Mouse (Mus musculus): ENCODE results near the gene Strbp. TPM values are rescaled to one million over a fixed set of nuclear protein-coding genes. Genes with fewer than 3 reads are reported as not detected.

Strbp gene
- polyA plus RNA-seq, 1 experiment: 1.8 TPM

DNA sequence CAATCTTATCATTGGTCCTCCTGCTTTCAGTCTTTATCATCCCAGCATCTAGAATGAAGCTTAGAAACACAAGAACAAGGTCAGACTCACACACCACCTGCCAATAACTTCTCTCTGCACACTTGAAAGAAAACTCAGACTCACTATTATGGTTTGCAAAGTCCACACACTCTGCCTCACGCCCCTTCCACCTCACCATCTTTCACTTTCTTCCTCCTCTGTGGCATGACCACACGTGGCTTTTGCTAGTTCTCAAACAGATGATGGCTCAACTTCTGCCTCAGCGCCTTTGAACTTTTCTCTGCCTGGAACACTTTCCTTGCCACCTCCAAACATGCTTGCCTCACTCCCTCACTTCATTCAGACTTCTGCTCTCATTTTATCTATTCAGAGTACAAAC is 11.7 kb upstream of the Strbp start:
- Histone ChIP-seq H3K79me3 (ENCODE audit: low read depth) (no peaks in the 10 kb centered on the region), H3ac (ENCODE audit: control insufficient read depth, insufficient read length, low read depth) (no peak overlapping the region), H3K79me2 (ENCODE audit: control insufficient read depth, insufficient read depth) (no peaks in the 10 kb centered on the region), H3K4me3 (ENCODE audit: insufficient read depth, poor library complexity, severe bottlenecking) (no peak overlapping the region), H3K36me3 (ENCODE audit: control insufficient read depth, insufficient read depth) (no peaks in the 10 kb centered on the region), H3K27me3 (ENCODE audit: control insufficient read depth, insufficient read depth, insufficient read length) (peaks cover 11% of the 10 kb centered on the region)
- no peak for TF ChIP-seq MYOD1 (IDR thresholded peaks at IDR 0.05; ENCODE audit: control insufficient read depth, insufficient read length, low read depth)
- TF ChIP-seq FOSL1 (IDR thresholded peaks at IDR 0.05; ENCODE audit: insufficient read depth, low read length, poor library complexity, severe bottlenecking): no peak
- no peak for TF ChIP-seq MYOG (IDR thresholded peaks at IDR 0.05; ENCODE audit: control insufficient read depth, extremely low read depth, insufficient read length)
- no peak for TF ChIP-seq CTCF (IDR thresholded peaks at IDR 0.05; ENCODE audit: control insufficient read depth, insufficient read depth, insufficient read length)
- TF ChIP-seq CEBPB (IDR thresholded peaks at IDR 0.05; ENCODE audit: low read depth): no peak
- TF ChIP-seq MAX (IDR thresholded peaks at IDR 0.05): no peak
- no peak for TF ChIP-seq USF1 (IDR thresholded peaks at IDR 0.05; ENCODE audit: low read depth)

DNA sequence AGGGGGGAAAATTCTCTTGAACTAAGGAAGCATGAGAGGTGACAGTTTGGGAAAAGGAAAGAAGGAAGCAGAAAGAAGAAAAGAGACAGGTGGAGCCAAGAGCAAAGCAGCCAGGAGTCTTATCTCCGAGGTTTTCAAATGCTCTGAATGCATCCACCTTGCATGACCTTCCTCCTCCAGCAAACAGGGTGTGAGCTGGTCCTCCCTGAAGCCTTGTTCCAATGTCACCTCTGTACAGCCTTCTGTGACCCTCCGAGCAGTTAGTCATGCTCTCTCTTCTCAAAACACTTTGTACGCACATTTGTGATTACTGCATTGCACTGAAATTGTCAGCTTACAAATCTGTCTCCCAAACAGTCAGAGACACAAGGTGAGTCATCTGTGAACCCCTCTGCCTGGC is 9.4 kb upstream of the Strbp start:
- no peak overlapping the region for H3ac ChIP-seq (ENCODE audit: control insufficient read depth, insufficient read length, low read depth)
- H3K79me2 ChIP-seq (ENCODE audit: control insufficient read depth, insufficient read depth): no peaks in the 10 kb centered on the region
- no peak overlapping the region for H3K4me3 ChIP-seq (ENCODE audit: insufficient read depth, poor library complexity, severe bottlenecking)
- TF ChIP-seq FOSL1 (IDR thresholded peaks at IDR 0.05; ENCODE audit: insufficient read depth, low read length, poor library complexity, severe bottlenecking) (no peak), CEBPB (IDR thresholded peaks at IDR 0.05; ENCODE audit: low read depth) (no peak), CTCF (IDR thresholded peaks at IDR 0.05; ENCODE audit: control insufficient read depth, insufficient read depth, insufficient read length) (no peak), MAX (IDR thresholded peaks at IDR 0.05) (no peak), MYOD1 (IDR thresholded peaks at IDR 0.05; ENCODE audit: control insufficient read depth, insufficient read length, low read depth) (no peak), MYOG (IDR thresholded peaks at IDR 0.05; ENCODE audit: control insufficient read depth, extremely low read depth, insufficient read length) (no peak), USF1 (IDR thresholded peaks at IDR 0.05; ENCODE audit: low read depth) (no peak)
- H3K27me3 ChIP-seq (ENCODE audit: control insufficient read depth, insufficient read depth, insufficient read length): peaks cover 11% of the 10 kb centered on the region
- H3K79me3 ChIP-seq (ENCODE audit: low read depth): no peaks in the 10 kb centered on the region
- H3K36me3 ChIP-seq (ENCODE audit: control insufficient read depth, insufficient read depth): no peaks in the 10 kb centered on the region

DNA sequence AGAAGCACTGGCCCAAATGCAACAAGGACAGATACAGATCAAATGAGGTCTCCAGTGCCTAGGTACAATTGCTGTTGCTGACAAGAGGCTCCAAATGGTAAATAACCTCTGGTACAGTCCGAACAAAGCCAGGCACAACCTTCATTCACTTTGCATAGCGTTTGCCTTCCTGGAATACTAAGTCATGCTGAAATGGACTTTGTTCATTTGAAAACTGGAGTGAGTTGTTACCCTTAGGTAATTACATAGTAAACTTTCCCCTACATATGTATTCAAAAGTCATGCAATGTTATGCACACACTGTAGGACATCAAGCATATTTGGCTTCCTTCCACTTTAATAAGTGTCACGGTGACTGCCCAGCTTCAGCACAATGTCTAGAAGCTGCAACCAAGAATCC is 5.2 kb upstream of the Strbp start:
- Histone ChIP-seq H3K36me3 (ENCODE audit: control insufficient read depth, insufficient read depth) (no peaks in the 10 kb centered on the region), H3K79me3 (ENCODE audit: low read depth) (no peaks in the 10 kb centered on the region), H3K79me2 (ENCODE audit: control insufficient read depth, insufficient read depth) (no peaks in the 10 kb centered on the region), H3ac (ENCODE audit: control insufficient read depth, insufficient read length, low read depth) (no peak overlapping the region), H3K4me3 (ENCODE audit: insufficient read depth, poor library complexity, severe bottlenecking) (no peak overlapping the region), H3K27me3 (ENCODE audit: control insufficient read depth, insufficient read depth, insufficient read length) (peaks cover 13% of the 10 kb centered on the region)
- TF ChIP-seq CTCF (IDR thresholded peaks at IDR 0.05; ENCODE audit: control insufficient read depth, insufficient read depth, insufficient read length) (no peak), FOSL1 (IDR thresholded peaks at IDR 0.05; ENCODE audit: insufficient read depth, low read length, poor library complexity, severe bottlenecking) (no peak), MYOD1 (IDR thresholded peaks at IDR 0.05; ENCODE audit: control insufficient read depth, insufficient read length, low read depth) (no peak), MYOG (IDR thresholded peaks at IDR 0.05; ENCODE audit: control insufficient read depth, extremely low read depth, insufficient read length) (no peak), MAX (IDR thresholded peaks at IDR 0.05) (no peak), CEBPB (IDR thresholded peaks at IDR 0.05; ENCODE audit: low read depth) (no peak), USF1 (IDR thresholded peaks at IDR 0.05; ENCODE audit: low read depth) (no peak)

DNA sequence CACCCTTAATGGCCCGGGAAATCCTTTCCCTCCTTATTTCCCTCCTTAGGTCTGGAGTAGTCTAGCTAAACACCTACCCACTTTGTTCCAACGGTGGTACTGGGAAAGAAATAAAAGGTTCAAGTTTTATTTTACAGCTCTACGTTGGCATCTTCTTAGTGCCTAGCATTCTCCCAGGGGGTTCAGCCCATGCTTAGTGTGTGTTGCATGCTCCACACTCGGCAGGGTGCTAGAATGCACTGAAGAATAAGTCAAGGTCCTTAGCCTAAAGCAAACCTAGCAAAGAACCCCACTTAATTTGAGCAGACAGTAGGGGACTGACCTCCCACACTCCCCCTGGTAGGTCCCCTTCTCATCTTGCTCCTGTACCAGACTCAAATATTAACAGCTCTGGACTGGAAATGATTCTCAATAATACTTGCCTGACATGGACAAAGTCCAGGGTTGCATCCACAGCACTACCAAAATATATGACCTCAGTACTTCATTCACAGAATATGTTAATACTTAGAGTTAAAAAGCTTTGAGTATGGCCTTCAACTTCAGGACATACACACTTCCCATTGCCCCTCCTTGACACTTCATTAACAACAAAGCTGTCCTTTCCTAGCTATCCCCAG is 592 bp upstream of the Strbp start:
- no peaks in the 10 kb centered on the region for H3K79me3 ChIP-seq (ENCODE audit: low read depth)
- no peaks in the 10 kb centered on the region for H3K79me2 ChIP-seq (ENCODE audit: control insufficient read depth, insufficient read depth)
- H3ac ChIP-seq (ENCODE audit: control insufficient read depth, insufficient read length, low read depth): no peak overlapping the region
- H3K4me3 ChIP-seq (ENCODE audit: insufficient read depth, poor library complexity, severe bottlenecking): no peak overlapping the region
- no peaks in the 10 kb centered on the region for H3K36me3 ChIP-seq (ENCODE audit: control insufficient read depth, insufficient read depth)
- peaks cover 18% of the 10 kb centered on the region for H3K27me3 ChIP-seq (ENCODE audit: control insufficient read depth, insufficient read depth, insufficient read length)
- TF ChIP-seq FOSL1 (IDR thresholded peaks at IDR 0.05; ENCODE audit: insufficient read depth, low read length, poor library complexity, severe bottlenecking) (no peak), CEBPB (IDR thresholded peaks at IDR 0.05; ENCODE audit: low read depth) (no peak), USF1 (IDR thresholded peaks at IDR 0.05; ENCODE audit: low read depth) (no peak), MAX (IDR thresholded peaks at IDR 0.05) (no peak), CTCF (IDR thresholded peaks at IDR 0.05; ENCODE audit: control insufficient read depth, insufficient read depth, insufficient read length) (no peak), MYOD1 (IDR thresholded peaks at IDR 0.05; ENCODE audit: control insufficient read depth, insufficient read length, low read depth) (no peak), MYOG (IDR thresholded peaks at IDR 0.05; ENCODE audit: control insufficient read depth, extremely low read depth, insufficient read length) (no peak)

DNA sequence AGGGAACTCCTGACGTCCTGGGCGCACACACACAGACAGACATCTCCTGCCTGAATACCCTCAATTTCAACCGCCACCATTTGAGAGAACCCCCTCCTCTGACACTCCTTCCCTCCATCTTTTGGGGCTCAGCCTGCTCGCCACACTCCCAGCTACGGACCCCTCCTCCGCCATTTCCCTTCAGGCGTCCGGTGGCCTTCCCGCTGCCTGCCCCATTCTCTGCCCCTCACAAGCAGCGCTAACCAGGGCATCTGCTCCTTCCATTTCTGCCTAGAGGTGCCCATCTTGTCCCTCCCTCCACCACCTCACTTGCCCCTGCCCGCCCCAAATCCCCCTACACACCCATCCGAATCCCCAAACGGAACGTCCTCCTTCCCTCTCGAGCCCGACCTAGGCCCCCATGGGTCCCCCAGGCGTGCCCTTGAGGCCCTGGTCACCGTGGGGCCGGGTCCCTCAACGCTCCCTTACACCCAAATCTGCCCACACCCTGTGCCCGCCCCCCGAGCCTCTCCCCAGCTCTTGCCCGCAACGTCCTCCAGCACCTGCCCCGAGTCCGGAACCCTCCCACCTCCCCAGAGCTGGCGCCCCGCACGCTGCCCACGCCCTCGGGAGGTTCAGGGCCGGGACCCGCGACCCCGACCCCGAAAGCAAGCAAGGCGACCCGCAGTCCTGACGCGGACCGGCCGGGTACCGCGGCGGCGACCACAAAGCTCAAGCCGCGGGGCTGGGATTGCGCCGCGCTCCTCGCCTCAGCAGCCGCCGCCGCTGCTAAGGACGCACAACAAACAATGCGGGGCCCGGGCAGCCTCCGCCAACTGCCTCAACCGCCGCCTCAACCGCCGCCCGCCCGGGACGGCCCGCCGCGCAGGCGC is 1.1 kb downstream of the Strbp start:
- H3K79me2 ChIP-seq (ENCODE audit: control insufficient read depth, insufficient read depth): no peaks in the 10 kb centered on the region
- H3K4me3 ChIP-seq (ENCODE audit: insufficient read depth, poor library complexity, severe bottlenecking): peak overlapping the region; percentile 41
- no peaks in the 10 kb centered on the region for H3K36me3 ChIP-seq (ENCODE audit: control insufficient read depth, insufficient read depth)
- H3K27me3 ChIP-seq (ENCODE audit: control insufficient read depth, insufficient read depth, insufficient read length): peaks cover 18% of the 10 kb centered on the region
- TF ChIP-seq FOSL1 (IDR thresholded peaks at IDR 0.05; ENCODE audit: insufficient read depth, low read length, poor library complexity, severe bottlenecking) (no peak), USF1 (IDR thresholded peaks at IDR 0.05; ENCODE audit: low read depth) (no peak), CTCF (IDR thresholded peaks at IDR 0.05; ENCODE audit: control insufficient read depth, insufficient read depth, insufficient read length) (no peak), CEBPB (IDR thresholded peaks at IDR 0.05; ENCODE audit: low read depth) (no peak), MYOG (IDR thresholded peaks at IDR 0.05; ENCODE audit: control insufficient read depth, extremely low read depth, insufficient read length) (no peak), MAX (IDR thresholded peaks at IDR 0.05) (no peak), MYOD1 (IDR thresholded peaks at IDR 0.05; ENCODE audit: control insufficient read depth, insufficient read length, low read depth) (no peak)
- no peaks in the 10 kb centered on the region for H3K79me3 ChIP-seq (ENCODE audit: low read depth)
- peak overlapping the region; percentile 87 for H3ac ChIP-seq (ENCODE audit: control insufficient read depth, insufficient read length, low read depth)

Measured in C2C12 (cell line).